Mouse (Mus musculus): Measurements from ENCODE around the gene Spib.

GRCm38 (mm10) chr7:44501563-44502115 is 30.2 kb downstream of the Spib start:
- TF ChIP-seq TAL1 (IDR thresholded peaks at IDR 0.05; ENCODE audit: low read length) (no peak), GATA1 (IDR thresholded peaks at IDR 0.05; ENCODE audit: low read length) (no peak)
